ENCODE assay signal across 7 mouse cellular contexts in genomic region chr2:122069922-122070321, GRCm38 (mm10). TPM values are rescaled to one million over a fixed set of nuclear protein-coding genes. Genes with fewer than 3 reads are reported as not detected.
DNase-seq lines count a peak whose midpoint lies in the region; ATAC-seq and TF ChIP-seq lines count a peak whose summit lies in the region.

No protein-coding gene starts in this region.

- no peak for ATAC-seq in kidney, postnatal 0 days (replicated peaks; ENCODE audit: low FRiP score, low read depth)
- peak; percentile 79 for ATAC-seq in CD4-positive, CD25-positive, alpha-beta regulatory T cell, adult 4 months

- 39% methylated on average over 5 of the region's 5 CpGs for WGBS in kidney, postnatal 0 days
- WGBS in large intestine, adult 2 months, result 35% methylated on average over 5 of the region's 5 CpGs

- peak; percentile 63 for DNase-seq in kidney, postnatal 0 days (ENCODE audit: low spot score)
- DNase-seq in kidney, adult 11 months, result no peak
- DNase-seq in Muller cell, postnatal 12 days (ENCODE audit: inconsistent ontology term), result peak; percentile 25
- DNase-seq in embryo, embryonic 10.5 days (ENCODE audit: low spot score), result peak; percentile 71
- peak; percentile 37 for DNase-seq in large intestine, adult 2 months (ENCODE audit: low read depth, low spot score)
- peak; percentile 13 for DNase-seq in retina, adult 2 months (ENCODE audit: low read depth, low spot score)

- no peak overlapping the region for H3K9ac ChIP-seq in kidney, postnatal 0 days (ENCODE audit: low read depth, low read length)

- TF ChIP-seq CTCF in kidney, postnatal 0 days (IDR thresholded peaks at IDR 0.05; ENCODE audit: low read depth), result peak; percentile 87

- peaks cover 24% of the 10 kb centered on the region; the same call in 1 of the 2 replicates for H3K36me3 ChIP-seq in kidney, postnatal 0 days (ENCODE audit: insufficient read depth, low read length)

- H3K9me3 ChIP-seq in kidney, postnatal 0 days (replicated peaks; ENCODE audit: low read length), result no peaks in the 10 kb centered on the region

- H3K4me3 ChIP-seq in kidney, postnatal 0 days (replicated peaks; ENCODE audit: low read depth, low read length), result no peak overlapping the region

- no peaks in the 10 kb centered on the region for H3K27me3 ChIP-seq in kidney, postnatal 0 days (ENCODE audit: insufficient read depth, low read length)

- no peak overlapping the region for H3K4me2 ChIP-seq in kidney, postnatal 0 days (ENCODE audit: low read length)

- no peak overlapping the region for H3K27ac ChIP-seq in kidney, postnatal 0 days

- no peaks in the 10 kb centered on the region for H3K4me1 ChIP-seq in kidney, postnatal 0 days (replicated peaks; ENCODE audit: insufficient read depth, low read length)

RNA-seq across cellular contexts. Expression of gene Eif3j1, which starts 41.6 kb away (rescaled TPM):
- 11.1 and 11.8 TPM in 2 replicates for polyA plus RNA-seq in kidney, postnatal 0 days (2015; fragmentation: Nextera tagmentation; extraction: Ambion mirVana)
- polyA plus RNA-seq in CD4-positive, CD25-positive, alpha-beta regulatory T cell, adult 4 months (2017; shearing (Covaris generic)), result 1 to 10 TPM; 3.1 to 3.7 TPM
- polyA plus RNA-seq in large intestine, adult 2 months (2012; rRNA removed), result 3.1 and 3.6 TPM in 2 replicates

RNA-seq across cellular contexts. Expression of gene Spg11, which starts 48.3 kb away (rescaled TPM):
- polyA plus RNA-seq in kidney, postnatal 0 days (2015; fragmentation: Nextera tagmentation; extraction: Ambion mirVana), result 6.0 TPM in 2 replicates
- polyA plus RNA-seq in CD4-positive, CD25-positive, alpha-beta regulatory T cell, adult 4 months (2017; shearing (Covaris generic)), result 1 to 10 TPM; 5.3 to 7.4 TPM
- polyA plus RNA-seq in large intestine, adult 2 months (2012; rRNA removed), result 6.4 and 10.3 TPM in 2 replicates
